Mouse (Mus musculus) embryo, embryonic 9.5 days (tissue): ENCODE measurements around the gene Olfr71.
A peak's percentile ranks its signal among the peaks of the same experiment; 100 is the strongest.

ENCODE experiments used
- DNase-seq: peaks from one replicate; pipeline ENCODE4 v3.0.0-alpha.2; 2017; ENCODE audit errors: extremely low spot score

The Olfr71 gene

GRCm38 (mm10) chr4:43656339-43657109 lies 53.5 kb downstream of the Olfr71 start, which contains the start of gene Hint2:
TSS of gene Hint2 (minus strand) at chr4:43656466.
- DNase-seq: peak; percentile 94

DNA sequence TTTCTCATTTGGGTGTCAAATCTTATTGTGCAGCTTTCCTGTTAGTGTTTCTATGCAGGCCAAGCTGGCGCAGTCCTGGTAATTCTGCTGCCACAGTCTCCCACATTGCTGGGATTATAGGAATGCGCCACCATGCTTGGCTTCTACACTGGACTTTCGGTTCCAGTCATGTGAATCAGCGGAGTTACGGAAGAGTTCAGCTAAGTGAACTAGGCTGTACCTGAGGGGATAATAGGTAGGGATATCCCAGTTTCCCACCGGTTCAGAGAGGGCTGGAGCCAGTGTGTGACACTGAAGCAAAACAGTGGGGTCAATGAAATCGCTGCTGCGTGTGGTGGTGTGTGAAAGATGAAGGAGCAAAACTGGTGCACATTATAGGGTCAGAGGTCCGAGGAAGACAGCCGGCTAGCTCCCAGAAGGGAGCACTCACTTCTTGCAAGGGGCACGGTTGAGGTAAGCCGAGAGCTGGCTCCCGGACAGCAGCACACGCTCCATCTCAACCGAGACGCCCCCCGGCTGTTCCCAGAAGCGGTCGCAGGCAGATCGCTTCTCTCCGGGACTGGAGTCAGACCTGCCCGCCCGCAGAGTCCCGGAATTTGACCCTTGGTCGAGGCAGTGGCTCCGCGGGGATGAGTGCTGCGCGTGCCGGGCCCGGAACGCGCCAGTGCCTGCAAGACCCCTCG lies 54.3 kb downstream of the Olfr71 start:
- DNase-seq: no peak
